18 mouse cellular contexts compared by ENCODE assay signal in genomic region chr14:56162109-56162508, GRCm38 (mm10). TPM values are rescaled to one million over a fixed set of nuclear protein-coding genes. Genes with fewer than 3 reads are reported as not detected.
"Had no signal": no experiment of that assay in that cellular context is flagged by ENCODE, and none has a peak within 500 bp of the region (broad histone marks: within the 10 kb centered on the region; RNA-seq: fewer than 3 reads in every experiment).

No protein-coding gene starts in this region.

- DNase-seq: kidney, postnatal 14 days; lung, adult 2 months; lung, postnatal 36 days; right cerebral cortex, postnatal 14 days; thymus, adult 2 months; thymus, postnatal 25 days had no signal

RNA-seq across cellular contexts. Expression of gene Gzmg, which starts 2.7 kb away (rescaled TPM):
- polyA plus RNA-seq: large intestine, adult 2 months; limb, embryonic 10.5 days; liver, embryonic 11.5 days; liver, embryonic 15.5 days; lung, adult 2 months; lung, postnatal 0 days; midbrain, embryonic 13.5 days; myocyte; neural tube, embryonic 12.5 days; spleen, adult 2 months; stomach, embryonic 15.5 days; testis, adult 2 months; thymus, adult 2 months had no signal

RNA-seq across cellular contexts. Expression of gene Gzmn, which starts 12.3 kb away (rescaled TPM):
- polyA plus RNA-seq: large intestine, adult 2 months; limb, embryonic 10.5 days; limb, embryonic 14.5 days; liver, embryonic 11.5 days; liver, embryonic 15.5 days; lung, adult 2 months; lung, postnatal 0 days; midbrain, embryonic 13.5 days; neural tube, embryonic 12.5 days; spleen, adult 2 months; stomach, embryonic 15.5 days; thymus, adult 2 months had no signal

RNA-seq across cellular contexts. Expression of gene Gzmd, which starts 29.7 kb away (rescaled TPM):
- polyA plus RNA-seq: large intestine, adult 2 months; limb, embryonic 10.5 days; liver, embryonic 11.5 days; liver, embryonic 15.5 days; lung, adult 2 months; lung, postnatal 0 days; midbrain, embryonic 13.5 days; neural tube, embryonic 12.5 days; spleen, adult 2 months; stomach, embryonic 15.5 days; testis, adult 2 months; thymus, adult 2 months had no signal

RNA-seq across cellular contexts. Expression of gene Gzme, which starts 41.7 kb away (rescaled TPM):
- polyA plus RNA-seq: large intestine, adult 2 months; limb, embryonic 10.5 days; liver, embryonic 11.5 days; liver, embryonic 15.5 days; lung, adult 2 months; lung, postnatal 0 days; midbrain, embryonic 13.5 days; neural tube, embryonic 12.5 days; spleen, adult 2 months; stomach, embryonic 15.5 days; testis, adult 2 months; thymus, adult 2 months had no signal

RNA-seq across cellular contexts. Expression of gene Gzmf, which starts 49.1 kb away (rescaled TPM):
- polyA plus RNA-seq: large intestine, adult 2 months; limb, embryonic 10.5 days; liver, embryonic 11.5 days; liver, embryonic 15.5 days; lung, adult 2 months; lung, postnatal 0 days; midbrain, embryonic 13.5 days; myocyte; neural tube, embryonic 12.5 days; spleen, adult 2 months; stomach, embryonic 15.5 days; testis, adult 2 months; thymus, adult 2 months had no signal
